Mouse (Mus musculus) embryonic facial prominence, embryonic 11.5 days (tissue): ENCODE results near the gene Esyt3. TPM values are rescaled to one million over a fixed set of nuclear protein-coding genes. Genes with fewer than 3 reads are reported as not detected.

ENCODE experiments used
- ATAC-seq: fragments of 200-750 bp; cut with Nextera tagmentation; replicated peaks from 2 replicates; pipeline ENCODE4 v1.8.0; 2017; ENCODE audit warnings: low read depth; ENCODE audit not compliant: insufficient number of reproducible peaks, low FRiP score, low TSS enrichment
- DNase-seq: peaks from one replicate; pipeline ENCODE4 v3.0.0-alpha.2; 2015; ENCODE audit warnings: low spot score
- H3K27ac ChIP-seq: fragments of 300-500 bp; sonication (generic); replicated peaks from 2 replicates; pipeline ENCODE4 v1.5.1; 2014; ENCODE audit warnings: mild to moderate bottlenecking, low read depth, low read length, control low read depth
- H3K27me3 ChIP-seq: fragments of 300-500 bp; sonication (generic); 2 replicates; pipeline ENCODE4 v1.6.1; 2014; ENCODE audit warnings: mild to moderate bottlenecking, low read length, moderate library complexity, mixed read lengths; ENCODE audit not compliant: control insufficient read depth, insufficient read depth
- H3K36me3 ChIP-seq: fragments of 300-500 bp; sonication (generic); replicated peaks from 2 replicates; pipeline ENCODE4 v1.6.1; 2014; ENCODE audit warnings: low read depth, mild to moderate bottlenecking, low read length, moderate library complexity, mixed read lengths; ENCODE audit not compliant: control insufficient read depth, insufficient read depth
- H3K4me1 ChIP-seq: fragments of 300-500 bp; sonication (generic); 2 replicates; pipeline ENCODE4 v1.6.1; 2014; ENCODE audit warnings: low read length, mixed read lengths; ENCODE audit not compliant: control insufficient read depth, insufficient read depth
- H3K4me2 ChIP-seq: fragments of 300-500 bp; sonication (generic); 2 replicates; pipeline ENCODE4 v1.6.1; 2014; ENCODE audit warnings: low read depth, mild to moderate bottlenecking, control low read depth, low read length, moderate library complexity
- H3K4me3 ChIP-seq: fragments of 300-500 bp; sonication (generic); 2 replicates; pipeline ENCODE4 v1.5.1; 2014; ENCODE audit warnings: low read depth, low read length, control low read depth
- H3K9ac ChIP-seq: fragments of 300-500 bp; sonication (generic); replicated peaks from 2 replicates; pipeline ENCODE4 v1.6.1; 2014; ENCODE audit warnings: mild to moderate bottlenecking, control low read depth, low read length
- H3K9me3 ChIP-seq: fragments of 300-500 bp; sonication (generic); replicated peaks from 2 replicates; pipeline ENCODE4 v1.6.1; 2016; ENCODE audit warnings: mild to moderate bottlenecking, low read length, inconsistent platforms, mixed read lengths; ENCODE audit not compliant: control insufficient read depth
- WGBS: fragments of 180-500 bp; shearing (Covaris S2); extraction: QIAGEN DNeasy Blood & Tissue Kit; methylation state at CpG from one replicate; pipeline ENCODE4 v1.1.7; 2014; 5-methylcytosine and 5-hydroxymethylcytosine counted together
- polyA plus RNA-seq: library from polyadenylated mRNA; unstranded; fragments of >200 nt; fragmentation: Nextera tagmentation; extraction: Ambion mirVana; gene quantifications from 2 replicates; pipeline ENCODE4 v1.2.1, GENCODE M21; 2014

Gene Esyt3
- polyA plus RNA-seq, 1 experiment from 2014 or later, result 0.31 TPM

DNA sequence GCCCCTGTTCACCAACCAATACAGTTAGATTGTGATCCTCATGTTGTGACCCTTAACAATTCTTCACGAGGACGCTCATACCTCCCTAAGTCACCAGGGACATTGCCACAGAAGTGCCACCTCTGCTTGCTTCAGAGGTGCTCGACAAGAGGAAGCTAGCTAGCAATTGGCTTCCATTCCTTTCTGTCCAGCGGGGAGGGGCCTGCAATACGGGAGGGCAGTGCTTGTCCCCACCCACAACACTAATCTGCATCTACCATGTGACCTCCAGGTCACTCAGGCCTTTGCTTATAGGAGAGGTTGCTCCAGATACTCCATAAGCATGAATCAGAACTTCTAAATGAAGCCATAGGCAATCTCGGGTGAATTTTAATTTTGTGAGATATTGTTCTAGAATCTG is 5.0 kb downstream of the Esyt3 start:
- Histone ChIP-seq H3K27ac (no peak overlapping the region), H3K9me3 (no peaks in the 10 kb centered on the region), H3K36me3 (no peaks in the 10 kb centered on the region), H3K4me1 (peaks cover 5% of the 10 kb centered on the region; the same call in 1 of the 2 replicates), H3K4me2 (no peak overlapping the region), H3K9ac (no peak overlapping the region), H3K4me3 (no peak overlapping the region), H3K27me3 (peaks cover 23% of the 10 kb centered on the region)
- 68% methylated on average over 6 of the region's 6 CpGs for WGBS
- ATAC-seq (no peak), DNase-seq (no peak)

DNA sequence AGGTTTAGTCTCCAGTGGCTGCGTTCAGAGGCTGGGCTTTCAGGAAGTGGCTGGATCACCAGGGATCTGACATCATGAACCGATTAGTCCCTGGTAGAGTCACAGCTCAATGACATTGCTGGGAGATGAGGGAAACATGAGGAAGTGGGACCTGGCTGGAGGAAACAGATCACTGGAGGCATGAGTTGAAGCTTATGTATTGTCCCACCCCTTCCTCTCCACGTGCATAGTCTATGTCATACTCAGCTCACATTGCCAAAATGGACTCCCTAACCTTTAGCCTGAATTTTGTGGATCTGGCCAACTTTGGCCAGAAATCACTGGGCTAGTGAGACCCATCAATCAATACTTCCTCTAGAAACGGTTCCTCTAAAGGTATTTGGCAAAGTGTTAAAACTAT is 5.4 kb downstream of the Esyt3 start:
- Histone ChIP-seq H3K27ac (no peak overlapping the region), H3K4me2 (no peak overlapping the region), H3K4me3 (no peak overlapping the region), H3K36me3 (no peaks in the 10 kb centered on the region), H3K9me3 (no peaks in the 10 kb centered on the region), H3K4me1 (peaks cover 4% of the 10 kb centered on the region; the same call in 1 of the 2 replicates), H3K9ac (no peak overlapping the region), H3K27me3 (peaks cover 19% of the 10 kb centered on the region)
- WGBS, result 66% methylated on average over 4 of the region's 4 CpGs
- no peak for DNase-seq
- ATAC-seq, result no peak

GRCm38 (mm10) chr9:99345351-99345792 is 13.0 kb downstream of the Esyt3 start:
- ATAC-seq, result no peak
- Histone ChIP-seq H3K27me3 (no peaks in the 10 kb centered on the region), H3K9ac (no peak overlapping the region), H3K9me3 (no peaks in the 10 kb centered on the region), H3K4me1 (no peaks in the 10 kb centered on the region), H3K4me2 (no peak overlapping the region), H3K4me3 (no peak overlapping the region), H3K36me3 (no peaks in the 10 kb centered on the region), H3K27ac (no peak overlapping the region)
- DNase-seq, result no peak
- WGBS, result 53% methylated on average over 4 of the region's 4 CpGs

DNA sequence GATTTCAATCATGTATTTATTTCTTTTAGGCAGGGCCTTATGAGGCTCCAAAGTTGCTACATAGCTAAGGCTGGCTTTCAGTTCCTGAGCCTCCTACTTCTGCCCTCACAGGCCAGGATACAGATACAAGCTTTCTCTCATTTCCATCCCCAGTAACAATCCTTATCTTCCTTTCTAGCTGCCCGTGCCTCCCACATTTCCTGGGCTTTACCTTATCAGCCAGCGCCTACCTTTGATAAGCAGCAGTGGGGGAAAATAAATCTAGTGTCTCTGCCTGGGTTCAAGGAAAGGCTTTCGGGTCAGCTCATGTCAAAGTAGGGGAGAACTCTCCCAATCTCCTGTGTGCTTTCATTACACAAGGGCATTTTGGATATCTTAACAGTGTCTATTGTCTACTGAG is 16.8 kb downstream of the Esyt3 start:
- Histone ChIP-seq H3K4me3 (no peak overlapping the region), H3K27me3 (no peaks in the 10 kb centered on the region), H3K4me2 (no peak overlapping the region), H3K36me3 (no peaks in the 10 kb centered on the region), H3K4me1 (no peaks in the 10 kb centered on the region), H3K27ac (no peak overlapping the region), H3K9me3 (no peaks in the 10 kb centered on the region), H3K9ac (no peak overlapping the region)
- WGBS, result 78% methylated on average over 3 of the region's 3 CpGs
- no peak for ATAC-seq
- no peak for DNase-seq

DNA sequence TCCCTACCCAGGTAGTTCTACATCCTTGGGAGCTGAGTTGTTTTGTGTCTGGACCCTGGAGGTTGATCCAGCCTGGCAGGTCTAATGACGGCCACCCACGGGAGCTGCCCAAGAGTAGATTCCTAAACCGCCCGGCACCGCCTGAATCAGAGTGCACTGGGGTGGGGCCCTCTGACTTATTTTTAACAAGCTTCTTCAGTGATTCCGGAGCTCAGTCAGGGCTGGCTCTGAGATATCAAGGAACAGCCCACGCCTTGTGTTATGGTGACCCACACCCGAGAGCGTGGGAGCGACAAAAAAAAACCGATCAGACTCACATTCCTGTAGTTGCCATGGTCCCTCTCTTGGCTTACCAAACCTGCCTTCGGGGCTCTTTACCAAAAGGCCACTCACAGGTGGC is 18.2 kb downstream of the Esyt3 start:
- H3K4me1 ChIP-seq, result no peaks in the 10 kb centered on the region
- no peaks in the 10 kb centered on the region for H3K36me3 ChIP-seq
- H3K27ac ChIP-seq, result no peak overlapping the region
- no peak overlapping the region for H3K4me2 ChIP-seq
- ATAC-seq, result no peak
- H3K9me3 ChIP-seq, result no peaks in the 10 kb centered on the region
- WGBS, result 86% methylated on average over 12 of the region's 12 CpGs
- H3K27me3 ChIP-seq, result no peaks in the 10 kb centered on the region
- no peak overlapping the region for H3K9ac ChIP-seq
- no peak for DNase-seq
- H3K4me3 ChIP-seq, result no peak overlapping the region

DNA sequence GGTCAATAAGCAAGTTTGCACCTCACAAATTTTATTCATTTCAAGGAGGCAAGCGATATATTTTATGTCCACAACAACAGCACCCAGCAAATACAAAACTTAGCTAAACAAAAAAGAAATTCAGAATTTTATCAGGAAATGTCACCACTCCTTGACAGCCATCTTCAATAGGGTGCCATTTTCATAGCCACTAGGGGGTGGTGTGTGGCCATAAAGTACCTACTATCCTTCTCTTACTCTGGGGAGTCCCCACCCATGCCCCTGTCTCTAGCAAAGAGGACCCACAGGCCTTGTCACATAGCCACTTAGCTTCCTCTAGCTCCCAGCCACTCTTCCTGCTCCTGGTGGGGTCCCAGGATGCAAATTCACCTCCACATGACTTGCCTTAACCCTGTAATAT is 19.2 kb downstream of the Esyt3 start:
- Histone ChIP-seq H3K4me3 (no peak overlapping the region), H3K27me3 (no peaks in the 10 kb centered on the region), H3K36me3 (no peaks in the 10 kb centered on the region), H3K9ac (no peak overlapping the region), H3K27ac (no peak overlapping the region), H3K9me3 (no peaks in the 10 kb centered on the region), H3K4me2 (no peak overlapping the region), H3K4me1 (no peaks in the 10 kb centered on the region)
- ATAC-seq, result no peak
- 91% methylated on average over 1 of the region's 1 CpGs for WGBS
- DNase-seq, result no peak

- Histone ChIP-seq H3K27me3 (no peaks in the 10 kb centered on the region), H3K4me1 (no peaks in the 10 kb centered on the region), H3K9me3 (no peaks in the 10 kb centered on the region), H3K4me3 (no peak overlapping the region), H3K4me2 (no peak overlapping the region), H3K36me3 (no peaks in the 10 kb centered on the region), H3K9ac (no peak overlapping the region), H3K27ac (no peak overlapping the region)
- ATAC-seq (no peak; the same call in 1 of the 2 replicates), DNase-seq (no peak)
- WGBS, result 90% methylated on average over 1 of the region's 1 CpGs
These were observed 20.1 kb downstream of the Esyt3 start for GRCm38 (mm10) chr9:99338293-99338692.

DNA sequence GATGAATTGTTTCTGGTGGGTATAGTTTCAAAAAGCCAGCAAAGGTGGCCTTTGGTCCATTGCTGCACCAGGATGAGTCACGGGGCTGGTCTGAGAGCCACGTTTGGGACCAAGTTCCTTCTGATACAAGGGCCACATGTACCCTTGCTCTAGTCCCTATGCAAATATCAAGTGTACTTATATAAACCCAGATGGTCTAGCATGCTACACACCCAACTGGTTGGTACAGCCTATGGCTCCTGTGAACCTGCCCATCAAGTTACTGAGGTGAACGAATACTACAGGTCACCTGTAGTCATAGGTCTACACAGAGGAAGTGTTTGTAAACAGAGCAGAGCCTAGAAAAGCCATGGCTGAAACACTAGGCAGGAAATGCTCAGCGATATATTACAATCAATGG is 21.8 kb downstream of the Esyt3 start:
- no peak for ATAC-seq

More for the DNA sequence above, 21.8 kb downstream of the Esyt3 start:
- no peaks in the 10 kb centered on the region for H3K36me3 ChIP-seq
- H3K4me3 ChIP-seq, result no peak overlapping the region
- no peak overlapping the region for H3K27ac ChIP-seq
- no peak for DNase-seq
- 90% methylated on average over 4 of the region's 4 CpGs for WGBS
- H3K4me1 ChIP-seq, result no peaks in the 10 kb centered on the region
- H3K27me3 ChIP-seq, result no peaks in the 10 kb centered on the region
- H3K4me2 ChIP-seq, result no peak overlapping the region
- H3K9me3 ChIP-seq, result no peaks in the 10 kb centered on the region
- H3K9ac ChIP-seq, result no peak overlapping the region
